Mouse (Mus musculus) hindbrain, embryonic 10.5 days (tissue): Measurements from ENCODE around the gene Spata13. TPM values are rescaled to one million over a fixed set of nuclear protein-coding genes. Genes with fewer than 3 reads are reported as not detected.

Experiments used
- DNase-seq: peaks from one replicate; pipeline ENCODE4 v3.0.0-alpha.2; 2017; ENCODE audit warnings: low spot score
- H3K27ac ChIP-seq: fragments of 300-500 bp; sonication (generic); 2 replicates; pipeline ENCODE4 v1.5.1; 2016; ENCODE audit warnings: mild to moderate bottlenecking, moderate library complexity
- H3K27me3 ChIP-seq: fragments of 300-500 bp; sonication (generic); 2 replicates; pipeline ENCODE4 v1.6.1; 2016; ENCODE audit warnings: mild to moderate bottlenecking; ENCODE audit not compliant: poor library complexity, insufficient read depth, severe bottlenecking
- H3K36me3 ChIP-seq: fragments of 300-500 bp; sonication (generic); 2 replicates; pipeline ENCODE4 v1.6.1; 2016; ENCODE audit warnings: mild to moderate bottlenecking, moderate library complexity
- H3K4me1 ChIP-seq: fragments of 300-500 bp; sonication (generic); replicated peaks from 2 replicates; pipeline ENCODE4 v1.6.1; 2016; ENCODE audit warnings: mild to moderate bottlenecking
- H3K4me3 ChIP-seq: fragments of 300-500 bp; sonication (generic); 2 replicates; pipeline ENCODE4 v1.5.1; 2016; ENCODE audit warnings: mild to moderate bottlenecking, moderate library complexity
- H3K9me3 ChIP-seq: fragments of 300-500 bp; sonication (generic); 2 replicates; pipeline ENCODE4 v1.6.1; 2016; ENCODE audit warnings: mild to moderate bottlenecking, moderate library complexity
- WGBS: fragments of 180-500 bp; shearing (Covaris S2); methylation state at CpG from one replicate; pipeline ENCODE4 v1.1.7; 2016; 5-methylcytosine and 5-hydroxymethylcytosine counted together
- polyA plus RNA-seq: library from polyadenylated mRNA; unstranded; fragments of >200 nt; fragmentation: Nextera tagmentation; extraction: Ambion mirVana; gene quantifications from 2 replicates; pipeline ENCODE4 v1.2.1, GENCODE M21; 2016

Spata13 gene
- polyA plus RNA-seq, 1 experiment from 2014 or later, result 56.7 TPM

DNA sequence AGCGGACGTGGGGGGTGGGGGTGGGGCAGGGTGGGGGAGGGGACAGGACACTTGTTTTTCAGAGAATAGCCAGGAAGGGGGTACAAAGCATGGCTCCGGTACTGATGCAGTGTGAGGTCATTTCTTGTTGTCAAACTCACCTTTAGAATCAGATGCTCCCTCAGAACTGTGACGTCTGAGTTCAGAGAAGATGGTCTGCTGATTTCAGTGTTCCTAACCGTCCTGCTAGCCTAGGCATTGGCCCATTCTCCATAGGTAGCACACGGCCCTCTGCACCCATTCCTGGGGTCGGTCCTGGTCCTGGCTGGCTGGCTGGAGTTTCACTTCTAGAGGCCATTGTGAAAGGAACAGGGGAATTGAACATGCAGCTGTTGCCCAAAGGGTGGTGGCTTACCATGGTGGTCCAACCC lies 103.4 kb downstream of the Spata13 start:
- Histone ChIP-seq H3K9me3 (no peaks in the 10 kb centered on the region), H3K4me3 (0 out of 2 replicates have a peak overlapping the region, but pooled peaks have one; percentile 21), H3K36me3 (peaks cover 37% of the 10 kb centered on the region), H3K27me3 (no peaks in the 10 kb centered on the region), H3K4me1 (peaks cover 75% of the 10 kb centered on the region), H3K27ac (peak overlapping the region; percentile 86)
- 16% methylated on average over 7 of the region's 7 CpGs for WGBS
- no peak for DNase-seq

DNA sequence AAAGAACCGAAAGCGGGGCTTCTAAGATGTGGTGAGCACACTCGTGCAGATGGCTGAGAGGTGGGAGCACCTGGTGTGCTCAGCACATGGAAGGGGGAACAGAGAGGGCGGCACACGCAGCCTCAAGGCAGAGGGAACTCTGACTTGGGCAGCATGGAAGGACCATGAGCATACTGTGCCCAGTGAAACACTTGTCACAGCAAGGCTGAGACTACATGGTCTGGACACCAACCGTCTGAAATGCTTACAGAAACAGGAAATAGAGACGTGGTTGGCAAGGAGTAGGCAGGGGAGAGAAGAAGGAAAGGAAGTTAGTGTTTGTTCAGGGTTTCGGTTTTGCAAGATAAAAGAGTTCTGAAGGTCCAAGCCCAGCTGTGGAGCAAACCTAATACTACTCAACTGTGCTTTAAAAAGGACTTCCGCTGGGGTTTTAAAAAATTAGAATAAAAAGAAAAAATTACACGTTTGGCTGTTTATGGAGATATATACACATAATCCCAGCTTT lies 104.7 kb downstream of the Spata13 start:
- no peaks in the 10 kb centered on the region for H3K9me3 ChIP-seq
- DNase-seq, result no peak
- H3K27ac ChIP-seq, result peak overlapping the region; percentile 75
- peaks cover 49% of the 10 kb centered on the region for H3K36me3 ChIP-seq
- no peaks in the 10 kb centered on the region for H3K27me3 ChIP-seq
- 62% methylated on average over 10 of the region's 10 CpGs for WGBS
- no peak overlapping the region for H3K4me3 ChIP-seq
- H3K4me1 ChIP-seq, result peaks cover 62% of the 10 kb centered on the region

DNA sequence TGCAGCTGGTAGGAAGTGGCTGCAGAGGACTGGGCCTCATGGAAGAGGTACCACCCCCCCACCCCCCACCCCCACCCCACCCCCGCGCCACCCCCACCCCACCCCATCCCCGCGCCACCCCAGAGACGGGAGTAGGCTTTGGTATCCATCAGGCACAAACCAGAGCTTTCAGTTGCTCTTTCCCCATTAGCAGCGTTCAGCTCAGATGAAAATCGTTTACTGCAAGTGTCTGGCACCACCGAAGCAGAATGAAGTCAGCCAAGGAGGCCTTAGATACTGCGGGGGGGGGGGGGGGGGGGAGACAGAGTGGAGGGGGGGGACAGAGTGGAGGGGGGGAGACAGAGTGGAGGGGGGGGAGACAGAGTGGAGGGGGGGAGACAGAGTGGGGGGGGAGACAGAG lies 105.4 kb downstream of the Spata13 start:
- peak overlapping the region; percentile 72 for H3K27ac ChIP-seq
- peaks cover 55% of the 10 kb centered on the region for H3K4me1 ChIP-seq
- WGBS, result 42% methylated on average over 8 of the region's 9 CpGs

DNA sequence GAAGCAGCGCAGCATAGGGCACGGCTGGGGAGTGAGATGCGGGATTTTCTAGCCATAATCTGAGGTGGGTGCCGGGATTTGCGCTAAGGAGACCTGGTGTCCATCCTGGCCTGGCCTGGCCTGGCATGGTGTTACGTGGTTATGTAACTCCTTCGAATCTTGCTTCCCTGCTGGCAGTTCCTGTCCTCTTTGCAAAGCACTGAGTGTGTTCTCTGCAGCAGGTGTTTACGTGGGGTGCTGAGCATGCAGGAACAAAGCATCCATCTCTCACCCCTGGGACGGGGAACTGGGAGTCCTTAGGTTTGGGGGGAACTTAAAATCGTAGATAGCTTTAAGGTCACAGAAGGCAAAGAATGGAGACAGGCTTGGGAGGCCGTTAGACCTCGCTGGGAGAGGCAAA lies 105.8 kb downstream of the Spata13 start:
- 80% methylated on average over 12 of the region's 12 CpGs for WGBS
- no peak for DNase-seq
- Histone ChIP-seq H3K4me1 (peaks cover 54% of the 10 kb centered on the region), H3K4me3 (no peak overlapping the region), H3K27ac (peak overlapping the region; percentile 72), H3K9me3 (no peaks in the 10 kb centered on the region), H3K36me3 (peaks cover 44% of the 10 kb centered on the region), H3K27me3 (no peaks in the 10 kb centered on the region)

More for the DNA sequence above, 105.4 kb downstream of the Spata13 start:
- H3K27me3 ChIP-seq, result no peaks in the 10 kb centered on the region
- DNase-seq, result no peak
- no peak overlapping the region for H3K4me3 ChIP-seq
- H3K9me3 ChIP-seq, result no peaks in the 10 kb centered on the region
- H3K36me3 ChIP-seq, result peaks cover 45% of the 10 kb centered on the region

DNA sequence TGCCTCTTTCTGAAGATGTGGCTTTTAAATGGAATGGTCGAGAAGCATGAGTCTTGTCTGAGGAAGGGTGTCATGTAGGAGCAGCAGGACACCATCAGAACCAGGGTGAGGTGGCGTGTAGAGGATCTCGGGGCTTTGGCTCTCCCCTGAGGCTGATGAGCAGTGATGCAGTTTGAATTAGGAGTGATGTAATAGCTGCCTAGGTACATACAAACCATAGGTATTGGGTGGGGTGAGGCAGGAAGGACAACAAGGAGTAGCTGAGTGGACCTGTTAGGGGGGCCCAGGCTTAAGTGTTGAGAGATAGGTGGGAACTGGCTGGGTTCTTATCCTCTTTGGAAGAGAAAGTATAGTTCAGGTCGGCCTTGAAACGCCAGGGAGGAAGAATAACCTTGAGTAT lies 106.7 kb downstream of the Spata13 start:
- WGBS, result 85% methylated on average over 5 of the region's 5 CpGs
- H3K27ac ChIP-seq, result no peak overlapping the region
- H3K4me3 ChIP-seq, result no peak overlapping the region
- no peak for DNase-seq
- H3K4me1 ChIP-seq, result peaks cover 45% of the 10 kb centered on the region
- peaks cover 48% of the 10 kb centered on the region for H3K36me3 ChIP-seq
- no peaks in the 10 kb centered on the region for H3K27me3 ChIP-seq
- no peaks in the 10 kb centered on the region for H3K9me3 ChIP-seq

DNA sequence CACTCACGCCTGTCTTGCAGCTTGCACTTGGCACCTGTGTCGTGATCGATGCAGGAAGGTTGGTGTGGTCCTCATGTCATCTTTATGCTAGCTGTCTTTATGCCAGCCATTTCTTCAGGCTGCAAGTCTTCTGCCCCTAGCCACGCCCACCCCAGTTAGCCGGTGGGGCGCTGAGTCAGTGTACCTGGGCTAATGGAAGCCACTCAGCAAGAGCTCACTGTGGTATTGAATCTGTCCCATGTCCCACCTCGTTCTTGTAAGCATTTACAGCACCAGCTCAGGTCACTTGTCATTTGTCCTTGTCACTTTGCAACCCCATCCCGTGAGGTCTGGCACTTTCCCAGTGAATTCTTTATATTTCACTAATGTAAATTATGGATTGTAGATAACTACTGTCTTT lies 107.2 kb downstream of the Spata13 start:
- no peak overlapping the region for H3K4me3 ChIP-seq
- H3K36me3 ChIP-seq, result peaks cover 54% of the 10 kb centered on the region
- H3K27ac ChIP-seq, result 0 out of 2 replicates have a peak overlapping the region, but pooled peaks have one; percentile 9
- H3K9me3 ChIP-seq, result no peaks in the 10 kb centered on the region
- no peak for DNase-seq
- no peaks in the 10 kb centered on the region for H3K27me3 ChIP-seq
- 87% methylated on average over 8 of the region's 8 CpGs for WGBS
- peaks cover 40% of the 10 kb centered on the region for H3K4me1 ChIP-seq

DNA sequence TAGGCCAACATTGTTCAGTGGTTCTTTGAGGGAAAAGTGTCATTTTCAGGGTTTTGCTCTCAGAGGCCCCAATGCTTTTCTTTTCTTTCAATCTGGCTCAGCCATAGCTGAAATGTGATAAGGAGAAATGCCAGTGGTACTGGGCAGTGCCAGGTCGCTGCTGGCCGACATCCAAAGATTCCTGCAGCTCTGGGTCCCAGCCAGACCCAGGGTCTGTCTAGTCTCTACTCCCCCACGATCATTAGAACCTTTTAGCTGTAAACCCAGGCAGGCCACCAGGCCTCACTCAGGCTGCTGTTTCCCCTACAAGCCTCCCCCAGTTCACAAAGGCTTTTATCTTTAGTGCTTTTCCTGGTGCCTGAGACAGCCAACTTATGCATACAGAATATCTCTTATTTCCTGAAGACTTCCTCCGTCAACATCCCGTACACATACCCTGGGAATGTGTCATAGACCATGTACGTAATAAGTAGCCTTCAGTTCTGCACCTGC lies 107.7 kb downstream of the Spata13 start:
- Histone ChIP-seq H3K4me3 (no peak overlapping the region), H3K4me1 (peaks cover 35% of the 10 kb centered on the region), H3K27me3 (no peaks in the 10 kb centered on the region), H3K27ac (0 out of 2 replicates have a peak overlapping the region, but pooled peaks have one; percentile 8), H3K36me3 (peaks cover 59% of the 10 kb centered on the region), H3K9me3 (no peaks in the 10 kb centered on the region)
- WGBS, result 89% methylated on average over 6 of the region's 6 CpGs
- DNase-seq, result no peak

DNA sequence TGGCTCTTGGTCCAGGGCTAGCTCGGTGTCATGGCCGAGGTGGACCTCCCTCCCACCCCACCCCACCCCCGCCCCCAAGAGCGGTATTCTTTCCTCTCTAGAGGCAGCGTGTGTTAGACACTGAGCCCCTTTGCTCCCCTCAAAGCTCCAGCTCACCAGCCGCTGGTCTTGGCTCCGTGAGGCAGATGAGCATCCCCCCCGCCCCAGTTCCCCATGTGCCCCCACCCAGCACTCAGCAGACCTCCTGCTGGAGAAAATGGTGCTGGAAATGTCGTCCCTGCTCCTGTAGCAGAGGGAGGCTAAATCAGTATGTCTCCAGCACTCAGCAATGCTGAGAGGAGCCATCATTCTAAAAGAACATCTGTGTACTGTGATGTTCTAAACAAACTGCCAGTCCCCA lies 109.9 kb downstream of the Spata13 start:
- H3K4me3 ChIP-seq, result no peak overlapping the region
- WGBS, result 77% methylated on average over 9 of the region's 9 CpGs
- H3K4me1 ChIP-seq, result peaks cover 13% of the 10 kb centered on the region
- DNase-seq, result no peak
- H3K36me3 ChIP-seq, result peaks cover 76% of the 10 kb centered on the region
- H3K9me3 ChIP-seq, result no peaks in the 10 kb centered on the region
- no peaks in the 10 kb centered on the region for H3K27me3 ChIP-seq
- no peak overlapping the region for H3K27ac ChIP-seq

DNA sequence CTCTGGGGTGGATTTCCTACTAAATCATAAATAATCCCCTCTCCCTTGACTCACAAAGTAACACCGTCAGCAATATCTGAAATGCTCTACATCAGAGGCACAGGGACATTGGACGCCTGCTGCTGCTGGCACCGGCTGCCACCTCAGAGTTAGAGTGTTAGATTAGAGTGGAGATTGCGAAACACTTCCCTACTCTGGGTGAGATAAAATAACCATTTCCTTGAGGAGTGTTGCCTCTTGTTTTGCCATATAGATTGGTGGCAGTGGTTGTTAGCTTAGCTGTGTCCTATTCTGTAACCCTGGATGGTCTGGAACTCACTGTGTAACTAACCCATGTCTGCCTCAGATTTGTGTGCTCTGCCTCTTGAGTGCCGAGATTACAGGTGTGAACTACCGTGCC lies 111.4 kb downstream of the Spata13 start:
- Histone ChIP-seq H3K4me1 (0 out of 2 replicates have a peak, but pooled peaks cover 2% of the 10 kb centered on the region), H3K27me3 (no peaks in the 10 kb centered on the region), H3K36me3 (peaks cover 88% of the 10 kb centered on the region), H3K9me3 (no peaks in the 10 kb centered on the region), H3K27ac (no peak overlapping the region), H3K4me3 (no peak overlapping the region)
- no peak for DNase-seq
- 91% methylated on average over 6 of the region's 6 CpGs for WGBS

DNA sequence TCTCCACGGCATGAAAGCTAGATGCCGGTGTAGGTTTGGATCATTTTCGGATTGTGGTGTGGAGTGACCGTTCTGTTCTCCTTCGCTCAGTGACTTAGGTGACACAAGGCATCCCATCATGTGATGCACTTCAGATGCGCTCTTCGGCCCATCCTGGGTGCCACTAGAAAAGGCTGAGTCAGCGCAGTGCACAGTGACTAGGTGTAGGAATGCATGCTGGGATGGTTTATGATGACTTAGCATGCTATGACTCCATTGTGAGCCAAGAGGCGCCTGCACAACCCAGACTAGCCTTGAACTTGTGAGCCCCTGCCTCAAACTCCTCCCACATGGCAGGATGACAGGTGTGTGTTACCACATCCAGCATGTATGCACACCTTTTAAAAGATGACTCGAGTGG lies 112.3 kb downstream of the Spata13 start:
- Histone ChIP-seq H3K27me3 (no peaks in the 10 kb centered on the region), H3K4me3 (no peak overlapping the region), H3K27ac (no peak overlapping the region), H3K36me3 (peaks cover 88% of the 10 kb centered on the region), H3K4me1 (no peaks in the 10 kb centered on the region), H3K9me3 (no peaks in the 10 kb centered on the region)
- no peak for DNase-seq
- 95% methylated on average over 10 of the region's 10 CpGs for WGBS

DNA sequence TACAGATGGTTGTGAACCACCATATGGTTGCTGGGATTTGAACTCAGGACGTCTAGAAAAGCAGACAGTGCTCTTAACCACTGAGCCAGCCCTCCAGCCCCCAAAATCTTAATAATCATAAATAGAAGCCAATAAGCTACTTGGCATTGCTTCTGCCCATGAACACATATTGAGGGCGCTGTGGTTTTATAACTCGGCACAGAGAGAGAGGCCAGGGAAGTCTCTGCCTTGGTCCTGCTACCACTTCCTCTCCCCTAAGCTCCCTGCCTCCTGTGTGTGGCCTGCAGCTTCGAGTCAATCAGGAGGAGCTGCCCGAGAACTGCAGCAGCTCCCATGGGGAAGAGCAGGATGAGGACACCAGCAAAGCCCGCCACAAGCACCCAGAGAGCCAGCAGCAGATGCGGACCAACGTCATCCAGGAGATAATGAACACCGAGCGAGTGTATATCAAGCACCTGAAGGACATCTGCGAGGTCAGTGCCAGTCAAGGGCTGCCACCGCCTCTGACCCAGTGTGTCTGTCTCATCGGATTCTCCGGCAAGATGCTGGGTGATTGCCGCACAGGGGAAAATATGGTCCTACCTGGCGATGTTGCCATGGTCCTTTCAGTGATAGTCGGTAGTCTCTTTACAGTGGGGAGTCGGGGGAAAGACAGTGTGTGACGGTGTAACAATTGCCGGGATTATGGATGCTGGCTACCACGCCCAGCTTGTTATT lies 113.5 kb downstream of the Spata13 start:
- Histone ChIP-seq H3K27me3 (no peaks in the 10 kb centered on the region), H3K4me3 (no peak overlapping the region), H3K4me1 (no peaks in the 10 kb centered on the region), H3K9me3 (no peaks in the 10 kb centered on the region), H3K27ac (no peak overlapping the region), H3K36me3 (peaks cover 88% of the 10 kb centered on the region)
- WGBS, result 91% methylated on average over 21 of the region's 21 CpGs
- DNase-seq, result no peak

DNA sequence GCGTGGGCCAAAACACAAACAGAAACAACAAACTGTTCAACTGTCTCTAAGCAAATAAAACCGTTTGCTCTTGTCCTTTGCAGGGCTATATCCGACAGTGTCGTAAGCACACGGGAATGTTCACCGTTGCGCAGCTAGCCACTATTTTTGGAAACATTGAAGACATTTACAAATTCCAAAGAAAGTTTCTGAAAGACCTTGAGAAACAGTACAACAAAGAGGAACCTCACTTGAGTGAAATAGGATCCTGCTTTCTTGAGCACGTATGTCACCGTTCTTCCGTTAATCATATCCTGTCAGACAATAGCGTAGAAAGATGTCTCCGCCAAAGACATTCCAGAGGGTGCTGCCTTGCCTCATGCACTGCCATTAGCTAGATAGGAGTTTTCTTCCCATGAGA lies 116.1 kb downstream of the Spata13 start:
- Histone ChIP-seq H3K4me1 (no peaks in the 10 kb centered on the region), H3K27ac (no peak overlapping the region), H3K9me3 (no peaks in the 10 kb centered on the region), H3K4me3 (no peak overlapping the region), H3K36me3 (peaks cover 96% of the 10 kb centered on the region), H3K27me3 (no peaks in the 10 kb centered on the region)
- DNase-seq, result no peak
- WGBS, result 86% methylated on average over 12 of the region's 12 CpGs

DNA sequence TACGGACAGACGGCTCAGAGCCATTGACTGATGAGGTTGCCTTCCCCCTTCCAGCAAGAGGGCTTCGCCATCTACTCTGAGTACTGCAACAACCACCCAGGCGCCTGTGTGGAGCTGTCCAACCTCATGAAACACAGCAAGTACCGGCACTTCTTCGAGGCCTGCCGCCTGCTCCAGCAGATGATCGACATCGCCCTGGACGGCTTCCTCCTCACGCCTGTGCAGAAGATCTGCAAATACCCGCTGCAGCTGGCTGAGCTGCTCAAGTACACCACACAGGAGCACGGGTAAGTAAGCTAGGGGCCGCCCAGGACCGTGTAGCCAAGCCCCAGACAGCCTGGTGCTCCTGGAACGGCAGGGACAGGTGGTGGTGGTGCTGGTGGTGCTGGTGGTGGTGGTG lies 117.8 kb downstream of the Spata13 start:
- H3K4me3 ChIP-seq, result no peak overlapping the region
- H3K9me3 ChIP-seq, result no peaks in the 10 kb centered on the region
- no peaks in the 10 kb centered on the region for H3K27me3 ChIP-seq
- no peaks in the 10 kb centered on the region for H3K4me1 ChIP-seq
- 95% methylated on average over 16 of the region's 16 CpGs for WGBS
- DNase-seq, result no peak
- peaks cover 96% of the 10 kb centered on the region for H3K36me3 ChIP-seq
- no peak overlapping the region for H3K27ac ChIP-seq
